Mouse (Mus musculus) megakaryocyte progenitor cell, adult 5-6 weeks (primary cell): ENCODE measurements at regions not wholly inside any gene's neighbourhood (a gene's known extent, or its start where the extent isn't known, plus 50 kb on each side); places are given as distances from the start of the nearest gene placed in this dataset.

Source experiments
- ATAC-seq: replicated peaks from 2 replicates; pipeline ENCODE4 v1.8.0; 2016; ENCODE audit warnings: mild to moderate bottlenecking, moderate TSS enrichment, inconsistent platforms; ENCODE audit not compliant: poor library complexity

DNA sequence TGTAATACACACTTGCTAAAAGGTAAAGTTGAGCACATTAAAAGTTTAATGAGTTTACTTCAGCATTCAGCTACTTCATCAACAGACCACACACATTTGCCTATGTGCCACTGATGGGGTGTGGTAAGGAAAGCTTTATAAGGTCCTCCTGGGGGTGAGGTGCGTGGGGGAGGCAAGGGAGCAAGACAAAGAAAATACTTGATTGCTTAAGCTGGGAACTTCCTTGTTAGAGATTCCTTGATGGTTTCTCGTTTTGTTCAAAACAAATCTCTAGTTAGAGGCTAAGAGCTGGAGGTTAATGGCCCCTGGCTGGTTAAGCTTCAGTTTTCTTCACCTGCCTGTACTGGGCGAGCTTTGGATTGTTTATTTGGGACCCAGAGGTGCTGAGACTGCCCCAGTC, 220.7 kb downstream of the Maf start:
- peak; percentile 36 for ATAC-seq

DNA sequence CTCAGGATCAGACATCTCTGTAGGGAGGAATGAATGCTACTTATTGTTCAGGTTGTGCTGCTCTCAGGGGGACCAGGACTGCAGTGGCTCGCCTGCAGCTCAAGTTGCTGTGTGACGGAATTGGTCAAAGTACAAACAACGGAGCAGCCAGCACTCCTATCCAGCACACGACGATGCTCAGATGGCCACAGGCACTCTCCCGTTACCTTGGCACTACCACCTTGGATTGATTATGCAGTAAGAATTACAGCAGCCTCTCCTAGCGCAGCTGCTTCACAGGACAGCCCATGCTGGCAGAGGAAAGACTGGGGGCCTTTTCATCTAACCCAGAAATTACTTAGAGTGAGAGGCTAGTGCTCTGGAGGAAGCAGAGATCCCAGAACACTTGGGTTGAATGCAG, 226.5 kb downstream of the Maf start:
- no peak for ATAC-seq

DNA sequence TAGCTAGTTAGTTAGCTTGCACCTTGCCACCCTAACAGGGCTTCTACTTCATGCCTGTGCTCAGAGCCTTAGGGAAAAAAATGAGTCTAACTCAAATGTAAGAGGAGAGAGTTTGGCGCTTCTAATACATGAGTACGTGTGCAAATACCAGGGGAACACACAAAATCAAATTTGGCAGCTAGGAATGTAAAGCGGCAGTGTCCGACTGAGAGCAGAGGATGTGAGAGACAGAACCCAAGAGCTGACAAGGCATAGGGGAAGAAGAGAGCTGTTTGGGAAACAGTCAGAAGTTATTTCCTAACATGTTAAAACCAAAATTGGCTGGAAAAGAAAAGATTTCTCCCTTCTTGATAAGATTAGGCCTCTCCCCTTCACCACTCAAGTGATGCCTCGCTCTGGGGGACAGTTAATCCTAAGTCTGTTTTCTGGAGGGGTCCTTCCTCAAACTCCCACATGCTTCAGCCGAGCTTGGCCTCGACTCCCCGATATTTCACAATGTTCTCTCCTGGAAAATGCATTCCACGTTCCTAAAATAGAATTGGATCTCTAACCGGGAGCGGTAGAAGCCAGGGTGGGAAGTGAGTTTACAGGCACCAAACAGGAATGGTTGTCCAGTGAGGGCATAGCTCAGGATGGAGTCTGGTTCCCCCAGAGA, 229.1 kb downstream of the Maf start:
- no peak for ATAC-seq

GRCm38 (mm10) chr8:115476071-115476470, 231.5 kb downstream of the Maf start:
- ATAC-seq, result no peak

GRCm38 (mm10) chr8:115475156-115475555, 232.4 kb downstream of the Maf start:
- no peak for ATAC-seq

DNA sequence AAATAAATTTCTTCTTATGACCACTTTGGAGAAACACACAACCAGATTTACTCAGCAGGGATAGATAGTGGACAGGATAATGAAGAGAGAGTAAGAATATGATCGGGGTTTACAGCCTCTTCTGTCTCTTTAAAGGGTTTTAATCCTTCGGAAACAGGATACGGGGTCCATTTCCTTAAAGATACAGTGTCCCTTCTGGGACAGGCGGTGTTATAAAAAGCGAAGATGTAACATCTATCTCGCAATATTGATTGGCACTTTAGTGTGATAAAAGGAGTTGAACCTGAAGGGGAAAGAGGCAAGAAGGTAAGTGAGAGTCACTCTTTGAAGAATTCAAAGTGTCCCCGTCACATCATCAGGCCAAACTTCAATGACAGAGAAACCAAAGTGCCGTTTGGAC, 233.6 kb downstream of the Maf start:
- ATAC-seq, result no peak

- no peak for ATAC-seq
Observed at GRCm38 (mm10) chr8:115466553-115466952, 241.0 kb downstream of the Maf start.

DNA sequence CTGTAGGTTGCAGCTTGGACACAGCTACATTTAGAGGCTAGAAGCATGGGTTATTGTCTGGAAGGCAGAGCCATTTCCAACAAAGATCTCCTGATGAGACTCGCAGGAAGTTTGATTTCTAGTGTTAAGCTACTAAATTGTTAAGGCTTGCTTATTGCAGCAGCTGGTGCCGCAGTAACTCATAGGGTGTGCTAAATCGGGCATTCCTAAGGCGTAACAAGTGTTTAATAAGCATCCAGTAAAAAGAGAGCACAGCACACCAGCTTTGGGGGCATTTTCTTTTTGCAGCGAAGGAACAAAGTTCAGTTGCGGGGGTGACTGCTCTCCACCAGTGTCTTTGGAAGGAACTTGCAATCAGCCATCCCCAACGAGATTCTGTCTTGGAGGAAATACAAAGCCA, 241.5 kb downstream of the Maf start:
- ATAC-seq, result no peak

GRCm38 (mm10) chr8:115462657-115463056, 244.9 kb downstream of the Maf start:
- ATAC-seq, result no peak

GRCm38 (mm10) chr8:115458119-115458518, 249.5 kb downstream of the Maf start:
- ATAC-seq, result no peak

- peak; percentile 96 for ATAC-seq
Observed at GRCm38 (mm10) chr8:115450789-115451188, 256.8 kb downstream of the Maf start.

- ATAC-seq, result no peak
Observed at GRCm38 (mm10) chr8:115448367-115448766, 259.2 kb downstream of the Maf start.

GRCm38 (mm10) chr8:115444519-115444918, 263.1 kb downstream of the Maf start:
- ATAC-seq, result peak; percentile 98

DNA sequence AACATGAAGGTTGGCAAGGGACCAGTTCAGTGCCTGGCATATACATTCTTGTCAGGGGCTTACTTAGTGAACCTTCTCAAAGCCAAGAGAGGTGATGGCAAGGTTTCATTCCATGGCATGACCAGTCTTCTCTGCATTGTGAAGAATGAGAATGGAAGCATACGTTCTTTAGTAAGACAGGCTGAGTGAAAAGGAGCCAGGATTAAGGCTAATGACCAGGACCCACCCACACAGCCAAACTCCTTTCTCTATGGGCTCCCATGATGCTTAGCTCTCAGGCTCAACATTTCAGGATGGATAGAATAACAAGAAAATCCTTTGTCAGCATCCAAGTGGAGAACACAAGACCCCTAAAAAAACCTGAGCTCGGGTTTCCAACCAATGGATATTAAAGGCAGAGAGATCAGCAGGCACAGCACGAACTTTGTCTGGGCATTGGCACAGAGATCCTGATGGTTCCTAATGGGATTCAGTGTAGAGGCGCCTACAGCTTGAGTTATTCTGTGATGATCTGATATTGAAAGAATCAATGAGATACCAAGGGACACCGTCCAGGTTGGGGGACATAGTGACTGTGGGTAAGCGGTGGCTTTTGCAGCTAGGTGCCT, 265.5 kb downstream of the Maf start:
- no peak for ATAC-seq

DNA sequence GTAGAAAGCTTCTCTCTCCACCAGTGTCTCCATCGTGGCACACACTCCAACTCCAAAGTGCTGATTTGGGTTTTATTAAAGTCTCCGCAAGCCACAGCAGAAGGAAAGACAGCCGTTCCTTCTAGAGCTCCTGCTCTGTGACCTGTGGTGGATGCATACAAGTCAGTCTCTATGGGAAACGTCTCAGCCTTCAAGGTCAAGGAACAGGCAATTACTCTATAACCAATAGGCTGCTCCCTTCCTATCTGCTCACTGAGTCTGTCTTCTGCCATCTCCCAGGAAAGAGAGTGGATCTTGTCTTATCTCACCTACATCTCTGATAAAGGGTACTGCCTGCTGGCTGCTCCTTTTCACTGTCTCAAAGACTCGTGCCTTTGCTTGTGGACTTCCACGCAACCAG, 266.3 kb downstream of the Maf start:
- ATAC-seq, result no peak

DNA sequence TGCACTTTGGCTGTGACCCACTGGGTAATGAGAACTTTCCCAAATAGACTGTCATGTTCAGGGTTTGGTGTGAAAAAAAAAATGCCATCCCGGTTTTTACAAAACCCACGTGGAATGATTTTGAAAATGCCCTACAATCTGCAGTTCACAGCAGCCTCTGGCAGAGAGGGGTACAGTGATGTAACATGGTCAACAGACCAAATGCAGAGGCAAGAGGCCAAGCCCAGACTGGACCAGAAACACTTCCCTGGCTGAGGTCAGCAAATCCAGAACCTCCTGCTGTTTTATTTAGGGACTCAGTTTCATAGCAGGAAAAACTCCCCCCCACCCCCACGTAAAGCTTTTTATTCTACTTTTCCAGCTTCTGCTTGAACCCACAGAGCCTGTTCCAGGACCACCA, 267.4 kb downstream of the Maf start:
- no peak for ATAC-seq

DNA sequence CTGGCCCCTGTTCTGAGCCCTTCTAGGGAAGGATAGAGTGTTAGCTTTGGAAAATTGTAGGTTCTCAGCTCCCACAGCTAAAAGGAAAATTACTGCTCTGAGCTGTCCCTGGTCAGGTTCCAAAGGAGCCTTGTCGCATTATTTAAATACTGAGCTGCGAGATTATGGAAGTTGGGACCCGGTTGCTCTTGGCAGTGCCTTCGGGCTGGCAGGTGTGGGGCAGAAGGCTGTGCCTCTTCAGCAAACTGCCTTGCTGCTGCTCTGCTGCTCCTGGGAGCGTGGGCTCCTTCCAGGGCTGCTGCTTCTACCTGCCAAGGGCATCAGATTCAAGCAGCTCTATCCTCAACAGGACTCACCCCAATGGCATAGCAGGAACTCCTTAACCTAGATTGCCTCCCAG, 268.1 kb downstream of the Maf start:
- ATAC-seq, result no peak

- ATAC-seq, result no peak
Observed at GRCm38 (mm10) chr8:115437956-115438355, 269.6 kb downstream of the Maf start.

GRCm38 (mm10) chr8:115436356-115436721, 271.3 kb downstream of the Maf start:
- ATAC-seq, result peak; percentile 76

- ATAC-seq, result peak; percentile 57
Observed at GRCm38 (mm10) chr8:115435720-115436355, 271.8 kb downstream of the Maf start.

- ATAC-seq, result no peak
Observed at GRCm38 (mm10) chr8:115432396-115433040, 275.1 kb downstream of the Maf start.

DNA sequence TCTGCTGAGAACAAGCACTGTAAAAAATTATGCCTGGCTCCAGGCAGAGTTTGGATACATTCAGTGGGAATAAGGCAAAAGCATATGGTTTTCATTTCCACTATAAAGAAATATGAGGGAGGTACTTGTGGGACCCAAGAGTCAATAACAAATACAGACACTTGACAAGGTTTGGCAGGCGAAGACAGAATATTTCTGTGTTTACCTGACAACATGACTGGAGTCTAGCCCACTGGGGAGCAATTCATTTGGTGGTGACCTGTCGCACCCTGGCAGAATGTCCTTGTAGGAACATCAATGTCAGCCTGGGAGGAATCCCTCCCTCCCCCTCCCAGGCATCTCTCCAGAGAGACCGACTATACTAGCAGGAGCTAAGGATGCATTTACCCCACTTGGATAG, 276.8 kb downstream of the Maf start:
- no peak for ATAC-seq
